Comparison of ENCODE assay signal across 9 mouse cellular contexts in genomic region chr7:70368268-70368655, GRCm38 (mm10). TPM values are rescaled to one million over a fixed set of nuclear protein-coding genes. Genes with fewer than 3 reads are reported as not detected.
DNase-seq lines count a peak whose midpoint lies in the region; ATAC-seq and TF ChIP-seq lines count a peak whose summit lies in the region.
"Had no signal": no experiment of that assay in that cellular context is flagged by ENCODE, and none has a peak within 500 bp of the region (broad histone marks: within the 10 kb centered on the region; RNA-seq: fewer than 3 reads in every experiment).

No protein-coding gene starts in this region.

- no peak overlapping the region for H3K4me2 ChIP-seq in heart, embryonic 11.5 days
- H3K4me2 ChIP-seq in neural tube, embryonic 11.5 days (ENCODE audit: low read depth), result peak overlapping the region; percentile 73
- H3K4me2 ChIP-seq in limb, embryonic 13.5 days (replicated peaks), result peak overlapping the region; percentile 74
- peak overlapping the region; percentile 86 for H3K4me2 ChIP-seq in stomach, embryonic 16.5 days (ENCODE audit: low read depth, low read length)

- TF ChIP-seq POLR2A in heart, adult 2 months (IDR thresholded peaks at IDR 0.05; ENCODE audit: insufficient read depth, low read depth, low read length), result no peak

- no peaks in the 10 kb centered on the region for H3K4me1 ChIP-seq in heart, adult 2 months (ENCODE audit: control insufficient read depth, insufficient read depth, low read length)
- no peaks in the 10 kb centered on the region; the same call in 1 of the 2 replicates for H3K4me1 ChIP-seq in heart, embryonic 11.5 days (ENCODE audit: control insufficient read depth, insufficient read depth, low read length)
- H3K4me1 ChIP-seq in neural tube, embryonic 11.5 days (ENCODE audit: control insufficient read depth, insufficient read depth, low read length), result peaks cover 15% of the 10 kb centered on the region
- peaks cover 33% of the 10 kb centered on the region for H3K4me1 ChIP-seq in limb, embryonic 13.5 days
- H3K4me1 ChIP-seq in stomach, embryonic 16.5 days (ENCODE audit: control insufficient read depth, insufficient read depth, low read length), result peaks cover 7% of the 10 kb centered on the region

- H3K36me3 ChIP-seq in heart, adult 2 months (ENCODE audit: control insufficient read depth, insufficient read depth, low read length), result no peaks in the 10 kb centered on the region
- no peaks in the 10 kb centered on the region for H3K36me3 ChIP-seq in heart, embryonic 11.5 days (ENCODE audit: control insufficient read depth, insufficient read depth, low read length)
- H3K36me3 ChIP-seq in neural tube, embryonic 11.5 days (ENCODE audit: control insufficient read depth, insufficient read depth, low read length), result no peaks in the 10 kb centered on the region
- H3K36me3 ChIP-seq in limb, embryonic 13.5 days, result no peaks in the 10 kb centered on the region
- no peaks in the 10 kb centered on the region for H3K36me3 ChIP-seq in stomach, embryonic 16.5 days (ENCODE audit: control insufficient read depth, insufficient read depth, low read length)

- DNase-seq in heart, adult 2 months, result no peak
- peak; percentile 23 for DNase-seq in neural tube, embryonic 11.5 days (ENCODE audit: low spot score)
- no peak for DNase-seq in neural tube, embryonic 10.5 days (ENCODE audit: extremely low spot score, low spot score)
- no peak for DNase-seq in adrenal gland, adult 2 months
- DNase-seq in layer of hippocampus, adult 8-10 months (ENCODE audit: low spot score in 2 of 2), result no peak
- DNase-seq: lung, postnatal 14 days had no signal

- no peak for TF ChIP-seq CTCF in heart, adult 2 months (IDR thresholded peaks at IDR 0.05)

- H3K79me2 ChIP-seq in heart, adult 2 months (replicated peaks; ENCODE audit: control insufficient read depth, insufficient read depth, low read length), result no peaks in the 10 kb centered on the region

- 54% methylated on average over 6 of the region's 6 CpGs for WGBS in heart, adult 2 months
- WGBS in heart, embryonic 11.5 days (ENCODE audit: insufficient replicate concordance), result 22% methylated on average over 6 of the region's 6 CpGs
- 17% methylated on average over 6 of the region's 6 CpGs for WGBS in neural tube, embryonic 11.5 days
- WGBS in limb, embryonic 13.5 days, result 28% methylated on average over 6 of the region's 6 CpGs
- 40% methylated on average over 6 of the region's 6 CpGs for WGBS in stomach, embryonic 16.5 days

- intact Hi-C loops in heart, adult 2 months (cut with DNase I), result loop anchor here (5.0 to 10.0 kb wide), 6 partner anchors 36 to 1597 kb away; no protein-coding TSS in a partner anchor

- no peak for TF ChIP-seq EP300 in heart, adult 2 months (IDR thresholded peaks at IDR 0.05; ENCODE audit: insufficient read depth, low read depth, low read length)

- H3K27me3 ChIP-seq in heart, adult 2 months (ENCODE audit: control insufficient read depth, insufficient read depth, low read length), result peaks cover 15% of the 10 kb centered on the region
- H3K27me3 ChIP-seq in heart, embryonic 11.5 days (ENCODE audit: control insufficient read depth, insufficient read depth, low read length), result peaks cover 56% of the 10 kb centered on the region
- peaks cover 18% of the 10 kb centered on the region for H3K27me3 ChIP-seq in neural tube, embryonic 11.5 days (ENCODE audit: control insufficient read depth, insufficient read depth, low read length)
- peaks cover 60% of the 10 kb centered on the region for H3K27me3 ChIP-seq in limb, embryonic 13.5 days
- H3K27me3 ChIP-seq in stomach, embryonic 16.5 days (ENCODE audit: control insufficient read depth, insufficient read depth, low read length), result no peaks in the 10 kb centered on the region

- no peak overlapping the region for H3K4me3 ChIP-seq in heart, adult 2 months
- no peak overlapping the region for H3K4me3 ChIP-seq in heart, embryonic 11.5 days (ENCODE audit: low read depth, low read length)
- H3K4me3 ChIP-seq in neural tube, embryonic 11.5 days (ENCODE audit: low read depth, low read length), result no peak overlapping the region; the same call in 1 of the 2 replicates
- H3K4me3 ChIP-seq in limb, embryonic 13.5 days, result peak overlapping the region; percentile 1; the same call in 1 of the 2 replicates
- peak overlapping the region; percentile 60 for H3K4me3 ChIP-seq in stomach, embryonic 16.5 days (replicated peaks; ENCODE audit: low read length)

- no peak for ATAC-seq in heart, embryonic 11.5 days (replicated peaks; ENCODE audit: insufficient number of reproducible peaks, low FRiP score, low TSS enrichment)
- ATAC-seq in neural tube, embryonic 11.5 days (ENCODE audit: insufficient read depth, low FRiP score, low TSS enrichment), result no peak
- ATAC-seq in limb, embryonic 13.5 days (ENCODE audit: low FRiP score, low read depth), result no peak
- ATAC-seq in stomach, embryonic 16.5 days (ENCODE audit: insufficient read depth, low FRiP score), result no peak

- H3K9ac ChIP-seq in heart, adult 2 months (ENCODE audit: low read depth, low read length), result no peak overlapping the region
- H3K9ac ChIP-seq in heart, embryonic 11.5 days (ENCODE audit: low read depth, low read length), result no peak overlapping the region
- no peak overlapping the region; the same call in 1 of the 2 replicates for H3K9ac ChIP-seq in neural tube, embryonic 11.5 days (ENCODE audit: low read length)
- no peak overlapping the region for H3K9ac ChIP-seq in limb, embryonic 13.5 days
- H3K9ac ChIP-seq in stomach, embryonic 16.5 days (ENCODE audit: low read length), result peak overlapping the region; percentile 81

- H3K27ac ChIP-seq in heart, adult 2 months, result peak overlapping the region; percentile 56
- no peak overlapping the region for H3K27ac ChIP-seq in heart, embryonic 11.5 days (ENCODE audit: low read depth, low read length)
- H3K27ac ChIP-seq in neural tube, embryonic 11.5 days (ENCODE audit: low read depth, low read length), result 0 out of 2 replicates have a peak overlapping the region, but pooled peaks have one; percentile 5
- no peak overlapping the region for H3K27ac ChIP-seq in limb, embryonic 13.5 days
- peak overlapping the region; percentile 60 for H3K27ac ChIP-seq in stomach, embryonic 16.5 days (ENCODE audit: low read length)

- no peaks in the 10 kb centered on the region for H3K9me3 ChIP-seq in heart, embryonic 11.5 days (replicated peaks; ENCODE audit: control insufficient read depth, low read length)
- no peaks in the 10 kb centered on the region for H3K9me3 ChIP-seq in neural tube, embryonic 11.5 days (ENCODE audit: control insufficient read depth, low read length)
- no peaks in the 10 kb centered on the region for H3K9me3 ChIP-seq in limb, embryonic 13.5 days
- H3K9me3 ChIP-seq in stomach, embryonic 16.5 days (replicated peaks; ENCODE audit: control insufficient read depth, low read length), result no peaks in the 10 kb centered on the region

RNA-seq across cellular contexts. Expression of gene Nr2f2, which starts 1.7 kb away (rescaled TPM):
- 10 to 100 TPM; 16.4 to 18.8 TPM for total RNA-seq in heart, adult 2 months (2021)
- 22.9 and 39.3 TPM in 2 replicates for polyA plus RNA-seq in heart, adult 2 months (2012; rRNA removed)
- 30.4 and 34.4 TPM in 2 replicates for polyA plus RNA-seq in heart, embryonic 11.5 days (2014; fragmentation: Nextera tagmentation; extraction: Ambion mirVana)
- 88.5 and 95.9 TPM in 2 replicates for polyA plus RNA-seq in neural tube, embryonic 11.5 days (2014; fragmentation: Nextera tagmentation; extraction: Ambion mirVana)
- 62.3 and 65.9 TPM in 2 replicates for polyA plus RNA-seq in limb, embryonic 13.5 days (2015; fragmentation: Nextera tagmentation; extraction: Ambion mirVana)
- 52.5 and 64.6 TPM in 2 replicates for polyA plus RNA-seq in stomach, embryonic 16.5 days (2015; fragmentation: Nextera tagmentation; extraction: Ambion mirVana)
- 100 to 1,000 TPM; 109 to 132 TPM for total RNA-seq in adrenal gland, adult 2 months (2021)
- 401 and 472 TPM in 2 replicates for polyA plus RNA-seq in adrenal gland, adult 2 months (2012; rRNA removed)
- 10 to 100 TPM; 40.5 to 53.3 (median 45.9) TPM for total RNA-seq in layer of hippocampus, adult 8-10 months (2022)

Comparison
In these comparisons a context has a peak if more than half of its experiments do, and no peak if none do; other contexts are left out.
1. H3K27ac ChIP-seq: peak in heart, adult 2 months (single experiment), neural tube, embryonic 11.5 days (single experiment) and stomach, embryonic 16.5 days (single experiment); none in heart, embryonic 11.5 days (single experiment) and limb, embryonic 13.5 days (single experiment).
2. H3K4me3 ChIP-seq: peak in limb, embryonic 13.5 days (single experiment) and stomach, embryonic 16.5 days (single experiment); none in heart, adult 2 months (single experiment), heart, embryonic 11.5 days (single experiment) and neural tube, embryonic 11.5 days (single experiment).